Mouse (Mus musculus) heart, embryonic 11.5 days (tissue): ENCODE measurements at regions not wholly inside any gene's neighbourhood (a gene's known extent, or its start where the extent isn't known, plus 50 kb on each side); places are given as distances from the start of the nearest gene placed in this dataset.

Experiments
- ATAC-seq: fragments of 200-750 bp; cut with Nextera tagmentation; replicated peaks from 2 replicates; pipeline ENCODE4 v1.8.0; 2017; ENCODE audit warnings: moderate library complexity; ENCODE audit not compliant: insufficient number of reproducible peaks, low FRiP score, low TSS enrichment
- H3K27ac ChIP-seq: fragments of 300-500 bp; sonication (generic); 2 replicates; pipeline ENCODE4 v1.5.1; 2014; ENCODE audit warnings: mild to moderate bottlenecking, low read depth, low read length
- H3K27me3 ChIP-seq: fragments of 300-500 bp; sonication (generic); 2 replicates; pipeline ENCODE4 v1.6.1; 2014; ENCODE audit warnings: mild to moderate bottlenecking, low read length, mixed read lengths; ENCODE audit not compliant: control insufficient read depth, insufficient read depth
- H3K36me3 ChIP-seq: fragments of 300-500 bp; sonication (generic); 2 replicates; pipeline ENCODE4 v1.6.1; 2014; ENCODE audit warnings: mild to moderate bottlenecking, low read length, moderate library complexity, mixed read lengths; ENCODE audit not compliant: control insufficient read depth, insufficient read depth
- H3K4me1 ChIP-seq: fragments of 300-500 bp; sonication (generic); 2 replicates; pipeline ENCODE4 v1.6.1; 2014; ENCODE audit warnings: low read length; ENCODE audit not compliant: control insufficient read depth, insufficient read depth
- H3K4me2 ChIP-seq: fragments of 300-500 bp; sonication (generic); 2 replicates; pipeline ENCODE4 v1.6.1; 2014; ENCODE audit warnings: mild to moderate bottlenecking, moderate library complexity
- H3K4me3 ChIP-seq: fragments of 300-500 bp; sonication (generic); 2 replicates; pipeline ENCODE4 v1.5.1; 2014; ENCODE audit warnings: low read depth, low read length
- H3K9ac ChIP-seq: fragments of 300-500 bp; sonication (generic); 2 replicates; pipeline ENCODE4 v1.6.1; 2014; ENCODE audit warnings: mild to moderate bottlenecking, low read depth, low read length, moderate library complexity
- H3K9me3 ChIP-seq: fragments of 300-500 bp; sonication (generic); replicated peaks from 2 replicates; pipeline ENCODE4 v1.6.1; 2016; ENCODE audit warnings: low read length; ENCODE audit not compliant: control insufficient read depth
- WGBS: fragments of 180-500 bp; shearing (Covaris S2); extraction: QIAGEN DNeasy Blood & Tissue Kit; methylation state at CpG from one replicate; pipeline ENCODE4 v1.1.7; 2014; ENCODE audit not compliant: insufficient replicate concordance; 5-methylcytosine and 5-hydroxymethylcytosine counted together

DNA sequence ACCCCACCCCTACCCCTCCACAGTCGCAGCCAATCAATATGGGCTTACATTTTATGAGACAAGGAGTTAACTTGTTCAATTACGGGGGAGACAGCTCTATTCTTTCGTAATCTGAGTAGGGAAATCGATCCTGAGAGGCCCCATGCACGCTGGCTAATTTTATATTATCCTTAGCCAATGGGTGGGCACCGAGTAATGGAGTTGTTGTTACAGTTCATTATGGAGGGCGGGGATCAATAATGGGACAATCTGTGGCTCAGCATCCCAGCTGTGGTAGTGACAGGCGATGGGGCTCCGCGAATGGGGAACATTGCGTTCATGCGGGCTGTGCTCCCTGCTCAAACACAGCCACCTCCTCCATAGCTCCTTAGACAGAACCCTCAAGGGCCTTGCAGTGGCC lies 118.9 kb upstream of the Irx6 start:
- no peak overlapping the region for H3K9ac ChIP-seq
- 81% methylated on average over 12 of the region's 12 CpGs for WGBS
- no peak overlapping the region for H3K4me3 ChIP-seq
- no peak overlapping the region for H3K27ac ChIP-seq
- H3K4me1 ChIP-seq, result no peaks in the 10 kb centered on the region
- no peaks in the 10 kb centered on the region for H3K9me3 ChIP-seq
- no peak for ATAC-seq
- no peaks in the 10 kb centered on the region for H3K36me3 ChIP-seq
- H3K4me2 ChIP-seq, result no peak overlapping the region
- H3K27me3 ChIP-seq, result no peaks in the 10 kb centered on the region

DNA sequence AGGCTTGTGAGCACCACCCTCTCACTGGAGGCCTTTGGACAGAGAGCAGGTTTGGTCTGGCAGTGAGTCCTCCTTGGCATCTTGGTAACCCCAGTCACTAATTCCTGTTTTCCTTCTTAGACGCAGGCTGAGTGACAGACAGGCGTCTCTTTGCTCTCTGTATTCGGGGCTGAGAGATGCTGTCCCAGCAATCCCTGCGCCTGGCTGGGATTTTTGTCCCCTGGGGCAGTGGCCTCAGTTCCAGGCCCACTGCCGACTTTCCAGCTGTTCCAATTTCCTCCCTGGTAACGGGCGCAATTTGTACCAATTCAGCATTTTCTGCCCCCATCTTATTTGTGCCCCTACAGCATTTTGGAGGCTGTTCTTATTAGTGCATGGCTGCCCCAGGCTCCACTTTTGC lies 118.5 kb upstream of the Irx6 start:
- no peaks in the 10 kb centered on the region for H3K36me3 ChIP-seq
- H3K4me2 ChIP-seq, result no peak overlapping the region
- WGBS, result 69% methylated on average over 7 of the region's 7 CpGs
- no peak overlapping the region for H3K4me3 ChIP-seq
- ATAC-seq, result no peak
- no peak overlapping the region for H3K9ac ChIP-seq
- H3K27me3 ChIP-seq, result no peaks in the 10 kb centered on the region
- no peaks in the 10 kb centered on the region for H3K9me3 ChIP-seq
- H3K27ac ChIP-seq, result no peak overlapping the region
- H3K4me1 ChIP-seq, result no peaks in the 10 kb centered on the region

DNA sequence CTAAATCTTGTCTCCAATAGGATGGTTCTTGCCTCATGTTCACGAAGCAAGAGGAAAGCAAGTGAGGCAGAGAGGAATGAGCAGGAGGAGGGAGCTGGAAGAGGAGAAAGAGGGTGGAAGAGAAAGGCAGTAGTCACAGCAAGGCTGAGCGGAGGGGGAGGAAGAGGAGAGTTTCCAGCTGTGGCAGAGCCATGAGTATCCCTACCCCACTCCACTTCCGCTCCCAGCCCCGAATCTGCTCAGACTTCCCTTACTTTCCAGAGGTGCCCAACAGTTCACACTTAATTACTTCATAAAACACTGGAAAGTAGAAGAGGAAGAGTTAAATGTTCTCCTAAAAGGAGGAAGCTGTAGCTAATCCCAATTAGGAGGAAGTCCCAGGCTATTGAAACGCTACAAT lies 111.6 kb upstream of the Irx6 start:
- 69% methylated on average over 5 of the region's 5 CpGs for WGBS
- ATAC-seq, result no peak

DNA sequence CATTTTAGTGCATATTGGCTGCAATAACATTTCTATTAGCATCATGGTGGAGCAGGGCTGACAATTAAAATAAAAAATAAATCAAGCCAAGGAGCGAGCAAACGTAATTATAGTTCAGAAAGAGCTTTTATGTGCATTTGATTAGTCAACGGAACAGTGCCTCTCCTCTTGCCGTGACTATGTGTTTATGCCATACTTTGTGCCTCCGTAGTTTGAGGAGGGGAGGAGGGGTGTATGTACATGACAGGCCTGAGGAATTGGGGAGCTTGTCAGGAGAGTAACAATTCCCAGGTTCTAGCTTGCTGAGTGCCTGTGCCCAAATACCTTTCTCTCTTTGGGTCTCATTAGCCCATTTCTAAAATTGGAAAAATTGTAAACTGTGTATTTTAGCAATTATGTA lies 111.1 kb upstream of the Irx6 start:
- 76% methylated on average over 5 of the region's 5 CpGs for WGBS
- no peaks in the 10 kb centered on the region for H3K27me3 ChIP-seq
- no peak overlapping the region for H3K4me3 ChIP-seq
- H3K36me3 ChIP-seq, result no peaks in the 10 kb centered on the region
- no peak for ATAC-seq
- H3K4me2 ChIP-seq, result no peak overlapping the region
- H3K4me1 ChIP-seq, result no peaks in the 10 kb centered on the region
- no peaks in the 10 kb centered on the region for H3K9me3 ChIP-seq
- H3K9ac ChIP-seq, result no peak overlapping the region
- no peak overlapping the region for H3K27ac ChIP-seq

More for the DNA sequence above, 111.6 kb upstream of the Irx6 start:
- Histone ChIP-seq H3K4me1 (no peaks in the 10 kb centered on the region), H3K4me3 (no peak overlapping the region), H3K27me3 (no peaks in the 10 kb centered on the region), H3K4me2 (no peak overlapping the region), H3K9me3 (no peaks in the 10 kb centered on the region), H3K9ac (no peak overlapping the region), H3K36me3 (no peaks in the 10 kb centered on the region), H3K27ac (no peak overlapping the region)

DNA sequence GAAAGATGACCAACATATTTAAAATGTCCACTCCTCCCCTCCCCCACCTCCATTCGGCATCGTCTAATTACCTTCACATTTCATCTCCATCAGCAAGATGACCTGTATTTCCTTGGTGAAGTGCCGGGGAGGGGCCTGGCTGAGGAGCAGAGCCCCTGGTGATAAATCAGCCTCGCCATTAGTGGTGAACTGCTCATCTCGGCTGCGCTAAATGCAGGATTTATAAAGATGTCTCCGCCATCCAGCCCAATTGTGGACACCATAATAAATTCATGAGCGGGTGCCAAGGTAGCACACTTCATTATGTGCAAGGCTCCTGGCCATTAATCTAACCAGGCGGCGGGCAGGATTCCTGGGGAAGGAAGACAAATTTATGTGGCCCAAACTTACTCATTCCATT lies 104.4 kb upstream of the Irx6 start:
- H3K4me3 ChIP-seq, result no peak overlapping the region
- no peaks in the 10 kb centered on the region for H3K36me3 ChIP-seq
- no peaks in the 10 kb centered on the region for H3K27me3 ChIP-seq
- no peak overlapping the region for H3K27ac ChIP-seq
- no peak overlapping the region for H3K4me2 ChIP-seq
- ATAC-seq, result no peak
- H3K4me1 ChIP-seq, result no peaks in the 10 kb centered on the region
- 77% methylated on average over 10 of the region's 10 CpGs for WGBS
- no peak overlapping the region for H3K9ac ChIP-seq
- H3K9me3 ChIP-seq, result no peaks in the 10 kb centered on the region

DNA sequence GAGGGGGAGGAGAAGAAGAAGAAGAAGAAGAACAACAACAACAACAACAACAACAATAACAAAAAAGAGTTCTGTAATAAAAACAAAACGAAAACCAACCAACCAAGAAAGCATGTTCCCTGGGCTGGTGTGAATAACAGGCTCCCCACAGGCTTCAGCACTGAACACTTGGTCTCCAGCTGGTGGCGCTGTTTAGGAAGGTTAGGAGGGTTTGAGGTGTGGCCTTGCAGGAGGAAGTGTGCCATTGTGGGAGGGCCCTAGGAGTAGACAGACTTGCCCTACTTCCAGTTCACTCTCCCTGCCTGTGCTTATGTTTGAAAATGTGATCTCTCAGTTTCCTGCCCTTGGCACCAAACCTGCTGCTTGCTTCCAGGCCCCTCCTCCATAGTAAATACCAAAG lies 94.6 kb upstream of the Irx6 start:
- Histone ChIP-seq H3K36me3 (no peaks in the 10 kb centered on the region), H3K9ac (no peak overlapping the region), H3K9me3 (no peaks in the 10 kb centered on the region), H3K27ac (no peak overlapping the region), H3K4me1 (no peaks in the 10 kb centered on the region), H3K4me2 (no peak overlapping the region), H3K4me3 (no peak overlapping the region), H3K27me3 (no peaks in the 10 kb centered on the region)
- WGBS, result 50% methylated on average over 2 of the region's 2 CpGs
- no peak for ATAC-seq

DNA sequence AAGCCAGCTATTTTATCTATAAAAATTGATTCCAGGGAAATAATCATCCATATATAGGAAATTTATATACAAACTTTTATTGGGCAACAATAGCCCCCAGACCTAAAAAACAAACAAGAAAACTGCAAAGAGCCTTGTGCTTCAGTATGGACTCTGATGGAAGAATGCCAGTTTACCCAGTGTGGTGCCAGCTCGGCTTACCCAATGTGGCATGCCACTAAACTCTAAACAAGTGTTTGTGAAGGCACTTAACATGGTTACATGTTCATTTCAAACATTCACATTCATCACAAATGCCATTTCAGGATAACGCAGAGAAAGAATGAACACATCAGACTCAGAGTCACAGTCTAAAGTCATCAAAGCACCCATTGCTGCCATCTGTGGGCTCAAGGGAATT lies 93.0 kb upstream of the Irx6 start:
- no peak overlapping the region for H3K4me2 ChIP-seq
- WGBS, result 84% methylated on average over 2 of the region's 2 CpGs
- no peak overlapping the region for H3K27ac ChIP-seq
- ATAC-seq, result no peak
- no peaks in the 10 kb centered on the region for H3K27me3 ChIP-seq
- no peaks in the 10 kb centered on the region for H3K4me1 ChIP-seq
- H3K4me3 ChIP-seq, result no peak overlapping the region
- H3K9me3 ChIP-seq, result no peaks in the 10 kb centered on the region
- H3K36me3 ChIP-seq, result no peaks in the 10 kb centered on the region
- no peak overlapping the region for H3K9ac ChIP-seq

DNA sequence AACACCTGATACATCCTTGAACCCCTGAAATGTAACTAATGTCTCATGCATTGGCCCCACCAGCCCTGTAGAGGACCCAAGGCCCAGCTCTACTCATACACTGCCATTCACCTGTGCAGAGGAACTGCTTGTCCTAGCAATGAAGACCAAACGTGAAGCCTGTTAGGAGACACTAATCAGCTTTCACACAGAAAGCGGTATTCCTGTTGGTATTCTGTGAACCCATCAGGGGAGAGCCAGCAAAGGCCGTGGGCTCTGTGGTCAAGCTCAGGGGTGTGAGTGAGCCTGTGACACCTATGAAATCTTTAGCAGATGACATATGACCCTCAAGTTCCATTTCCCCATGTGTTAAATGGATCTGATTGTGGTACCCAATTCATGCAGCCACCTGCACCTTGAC lies 73.3 kb upstream of the Irx6 start:
- no peak overlapping the region for H3K4me2 ChIP-seq
- H3K9me3 ChIP-seq, result no peaks in the 10 kb centered on the region
- H3K36me3 ChIP-seq, result no peaks in the 10 kb centered on the region
- no peak overlapping the region for H3K9ac ChIP-seq
- no peak overlapping the region for H3K27ac ChIP-seq
- no peak for ATAC-seq
- peaks cover 3% of the 10 kb centered on the region; the same call in 1 of the 2 replicates for H3K4me1 ChIP-seq
- no peak overlapping the region for H3K4me3 ChIP-seq
- WGBS, result 88% methylated on average over 3 of the region's 3 CpGs
- no peaks in the 10 kb centered on the region for H3K27me3 ChIP-seq

DNA sequence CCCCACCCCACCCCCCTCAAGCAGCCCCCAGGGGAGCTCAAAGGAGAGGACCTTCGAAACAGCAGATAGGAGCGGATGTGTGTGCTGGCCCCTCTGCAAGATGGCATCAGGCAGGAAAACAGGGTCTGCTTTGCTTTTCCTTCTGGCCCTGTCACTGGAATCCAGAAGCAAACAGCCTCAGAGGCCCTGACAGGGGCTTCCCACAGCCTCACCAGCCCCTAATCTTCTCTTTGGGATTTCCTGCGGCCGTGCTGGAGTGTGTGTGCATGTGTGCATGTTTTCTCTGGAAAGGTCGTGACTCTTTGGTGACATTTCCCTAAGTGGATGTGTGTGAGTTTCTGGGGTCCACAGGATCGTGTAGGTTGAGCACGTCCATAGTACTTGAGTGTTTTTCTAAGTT lies 71.1 kb upstream of the Irx6 start:
- 24% methylated on average over 7 of the region's 7 CpGs for WGBS
- Histone ChIP-seq H3K4me1 (peaks cover 3% of the 10 kb centered on the region; the same call in 1 of the 2 replicates), H3K9ac (no peak overlapping the region), H3K27ac (0 out of 2 replicates have a peak overlapping the region, but pooled peaks have one; percentile 2), H3K36me3 (no peaks in the 10 kb centered on the region), H3K4me2 (no peak overlapping the region), H3K27me3 (no peaks in the 10 kb centered on the region), H3K4me3 (no peak overlapping the region), H3K9me3 (no peaks in the 10 kb centered on the region)
- ATAC-seq, result peak; percentile 49; the same call in 1 of the 2 replicates
